Mouse (Mus musculus) B cell, adult 2 months (primary cell): Measurements from ENCODE around the gene Ccdc89.

ENCODE experiments used
- DNase-seq, 2 experiments: peaks; one replicate each; pipeline ENCODE4 v3.0.0; 2022

Gene Ccdc89

GRCm38 (mm10) chr7:90426020-90427001 is at the start of gene Ccdc89:
Gene Ccdc89 (plus strand): TSS chr7:90426577.
- DNase-seq = peak; percentile 40 to 44

DNA sequence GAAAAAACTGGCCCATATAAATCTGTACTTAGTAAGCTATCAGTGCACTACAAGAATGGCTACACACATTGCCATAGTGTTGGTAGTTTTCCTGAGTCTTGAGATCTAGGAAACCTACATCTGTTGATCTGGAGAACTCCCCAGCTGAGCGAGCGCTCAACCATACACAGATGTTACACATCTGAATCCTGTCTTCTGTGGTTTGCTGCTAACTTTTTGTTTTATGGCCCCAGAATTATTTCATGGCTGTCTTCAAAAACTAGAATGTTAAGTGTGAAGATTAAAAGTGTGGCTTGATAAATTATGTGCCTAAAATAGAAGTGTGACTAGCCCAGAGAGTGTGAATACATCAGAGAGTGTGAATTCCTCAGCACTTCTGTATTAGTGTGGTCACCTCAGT is 42.0 kb upstream of the Ccdc89 start:
- no peak for DNase-seq

- no peak for DNase-seq
These were observed 39.4 kb upstream of the Ccdc89 start for GRCm38 (mm10) chr7:90386885-90387459.

GRCm38 (mm10) chr7:90389765-90390164 is 36.6 kb upstream of the Ccdc89 start:
- DNase-seq = no peak

DNA sequence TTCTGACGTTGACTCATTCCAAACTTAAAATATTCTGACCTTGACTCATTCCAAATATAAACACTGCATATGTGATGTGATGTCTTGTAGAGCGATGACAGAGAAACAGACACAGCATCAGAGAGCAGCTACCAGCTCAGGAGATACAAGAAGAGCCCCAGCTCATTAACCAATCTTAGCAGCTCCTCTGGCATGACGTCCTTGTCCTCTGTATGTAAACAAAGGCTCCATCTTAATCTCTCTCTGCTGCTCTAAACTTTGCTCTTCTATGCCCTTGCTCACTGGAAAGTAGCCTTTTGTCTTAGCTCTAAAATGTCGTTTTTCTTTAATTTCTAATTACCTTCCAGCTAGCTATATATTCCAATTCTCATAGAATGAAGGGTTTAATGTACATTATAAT is 31.3 kb upstream of the Ccdc89 start:
- no peak for DNase-seq

- DNase-seq = no peak
These were observed 30.4 kb upstream of the Ccdc89 start for GRCm38 (mm10) chr7:90395928-90396327.

DNA sequence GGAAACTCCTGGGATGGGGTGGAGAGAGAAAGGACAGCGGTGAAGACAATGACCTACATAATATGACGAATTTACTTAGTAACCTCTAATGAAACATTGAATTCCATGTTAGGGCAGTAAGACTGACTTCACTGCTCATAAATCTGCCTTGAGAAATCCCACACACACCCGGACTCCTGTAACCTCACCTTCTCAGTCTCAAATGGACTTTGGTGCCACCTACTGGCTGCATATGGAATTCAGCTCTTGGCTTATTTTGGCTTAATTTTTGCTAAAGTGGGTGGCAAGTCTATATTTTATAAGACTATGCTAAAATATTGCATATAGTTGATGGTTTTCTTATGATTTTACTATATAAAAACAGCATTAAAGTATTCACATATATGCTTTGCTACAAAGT is 16.4 kb upstream of the Ccdc89 start:
- DNase-seq = peak; percentile 73 to 77

DNA sequence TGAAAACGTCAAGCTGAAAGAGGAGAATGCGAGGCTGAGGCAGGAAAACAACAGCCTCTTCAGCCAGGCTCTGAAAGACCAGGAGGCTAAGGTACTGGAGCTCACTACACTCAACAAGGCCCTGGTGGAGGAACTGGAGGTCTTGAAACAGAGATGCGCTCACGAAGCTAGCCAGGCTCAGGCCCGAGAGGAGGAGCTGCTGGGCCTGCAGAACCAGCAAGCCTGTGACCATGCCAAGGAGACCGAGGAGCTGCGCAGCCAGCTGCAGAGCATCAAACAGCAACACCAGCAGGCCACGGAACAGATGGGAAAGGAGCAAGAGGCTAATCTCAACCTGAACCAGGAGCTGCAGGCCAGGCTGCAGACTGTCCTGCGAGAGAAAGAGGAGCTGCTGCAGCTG is 629 bp downstream of the Ccdc89 start:
- no peak for DNase-seq

DNA sequence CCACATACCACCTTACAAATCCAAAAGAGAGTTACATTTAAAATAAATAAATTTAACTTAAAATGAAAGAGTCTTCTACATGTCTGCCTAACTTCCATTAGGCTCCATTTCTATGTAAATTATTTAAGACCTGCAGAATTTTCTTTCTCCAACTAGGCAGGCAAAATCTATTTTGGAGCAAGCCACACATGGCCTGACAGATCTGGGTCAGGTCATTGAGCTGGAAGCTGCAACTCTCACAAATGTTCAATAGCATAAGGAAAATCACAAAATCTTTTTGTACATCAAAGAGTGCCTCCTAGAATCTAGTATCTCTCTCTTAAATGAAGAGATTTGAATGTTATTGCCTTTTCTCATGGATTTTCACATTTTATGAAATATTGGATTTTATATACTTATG is 5.8 kb downstream of the Ccdc89 start:
- DNase-seq = no peak

DNA sequence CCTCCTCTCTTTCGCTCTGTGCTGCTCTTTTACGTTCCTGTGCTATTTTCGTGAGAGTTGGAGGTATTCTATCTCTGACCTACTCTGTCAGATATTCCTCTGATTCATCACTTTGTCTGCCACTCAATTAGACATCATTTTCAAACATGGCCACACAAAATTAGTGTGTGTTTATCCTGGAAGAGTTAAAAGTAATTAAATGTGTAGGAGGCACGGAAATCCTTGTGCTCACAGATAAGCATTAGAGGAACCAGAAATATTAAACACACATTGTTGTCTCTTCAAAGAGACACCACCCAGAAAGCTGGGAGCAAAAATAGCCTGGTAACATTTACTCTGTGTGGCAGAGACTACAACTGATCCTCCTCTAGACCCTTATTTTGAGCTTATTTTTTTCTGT is 13.7 kb downstream of the Ccdc89 start:
- DNase-seq = no peak

DNA sequence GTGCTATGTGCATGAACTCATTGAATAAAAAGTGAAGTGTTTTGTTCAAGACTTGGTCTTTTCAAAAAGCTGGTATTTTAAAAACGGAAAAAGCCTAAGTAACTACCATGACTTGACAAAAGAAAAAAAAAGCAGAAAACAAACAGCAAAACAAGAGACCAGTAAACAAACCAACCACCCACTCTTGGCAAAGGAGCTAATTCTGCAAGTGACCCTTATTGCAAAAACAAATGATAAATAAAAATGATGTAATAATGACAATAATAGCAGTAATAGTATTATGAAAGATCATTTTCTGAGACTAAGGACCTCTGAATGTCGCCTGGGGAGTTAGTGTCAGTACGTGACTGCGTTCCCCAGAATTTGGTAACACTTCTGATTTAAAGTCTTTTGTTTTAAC is 15.7 kb downstream of the Ccdc89 start:
- peak in 1 of 2 experiments; percentile 24 for DNase-seq

GRCm38 (mm10) chr7:90442518-90443080 is 16.2 kb downstream of the Ccdc89 start, which contains the start of gene Crebzf:
Gene Crebzf (plus strand): TSS chr7:90442729.
- peak; percentile 95 for DNase-seq

DNA sequence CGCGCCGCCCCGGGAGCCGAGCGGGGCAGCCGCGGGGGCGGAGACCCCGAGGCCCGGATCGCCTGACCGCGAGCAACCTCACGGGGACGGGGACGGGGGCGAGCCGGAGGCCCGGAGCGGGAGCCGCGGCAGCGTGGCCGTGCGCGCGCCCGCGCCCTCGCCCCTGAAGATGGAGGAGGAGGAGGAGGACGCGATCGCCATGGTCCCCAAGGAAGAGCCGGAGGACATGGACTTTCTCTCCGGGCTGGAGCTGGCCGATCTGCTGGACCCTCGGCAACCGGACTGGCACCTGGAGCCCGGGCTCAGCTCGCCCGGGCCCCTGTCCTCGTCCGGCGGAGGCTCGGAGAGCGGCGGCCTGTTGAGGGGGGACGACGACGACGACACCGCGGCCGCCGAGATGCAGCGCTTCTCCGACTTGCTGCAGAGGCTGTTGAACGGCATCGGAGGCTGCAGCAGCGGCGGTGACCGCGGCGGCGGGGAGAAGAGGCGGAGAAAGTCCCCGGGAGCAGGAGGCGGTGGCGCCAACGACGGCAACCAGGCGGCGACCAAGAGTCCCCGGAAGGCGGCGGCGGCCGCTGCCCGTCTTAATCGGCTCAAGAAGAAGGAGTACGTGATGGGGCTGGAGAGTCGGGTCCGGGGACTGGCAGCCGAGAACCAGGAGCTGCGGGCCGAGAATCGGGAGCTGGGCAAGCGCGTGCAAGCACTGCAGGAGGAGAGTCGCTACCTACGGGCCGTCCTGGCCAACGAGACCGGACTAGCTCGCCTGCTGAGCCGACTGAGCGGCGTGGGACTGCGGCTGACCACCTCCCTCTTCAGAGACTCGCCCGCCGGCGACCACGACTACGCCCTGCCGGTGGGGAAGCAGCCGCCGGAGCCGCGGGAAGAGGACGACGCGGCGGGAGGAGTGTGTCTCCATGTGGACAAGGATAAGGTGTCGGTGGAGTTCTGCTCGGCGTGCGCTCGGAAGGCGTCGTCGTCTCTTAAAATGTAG is 17.0 kb downstream of the Ccdc89 start:
- DNase-seq = peak; percentile 79 to 80

- DNase-seq = no peak
These were observed 17.8 kb downstream of the Ccdc89 start for GRCm38 (mm10) chr7:90444206-90444605.

- DNase-seq = no peak
These were observed 29.9 kb downstream of the Ccdc89 start for GRCm38 (mm10) chr7:90456149-90456844.

GRCm38 (mm10) chr7:90456845-90457468 is 30.6 kb downstream of the Ccdc89 start, which contains the start of gene Tmem126a:
Gene Tmem126a (minus strand): TSS chr7:90457229.
- DNase-seq = peak; percentile 73 to 78

- no peak for DNase-seq
These were observed 31.1 kb downstream of the Ccdc89 start for GRCm38 (mm10) chr7:90457517-90457916.

DNA sequence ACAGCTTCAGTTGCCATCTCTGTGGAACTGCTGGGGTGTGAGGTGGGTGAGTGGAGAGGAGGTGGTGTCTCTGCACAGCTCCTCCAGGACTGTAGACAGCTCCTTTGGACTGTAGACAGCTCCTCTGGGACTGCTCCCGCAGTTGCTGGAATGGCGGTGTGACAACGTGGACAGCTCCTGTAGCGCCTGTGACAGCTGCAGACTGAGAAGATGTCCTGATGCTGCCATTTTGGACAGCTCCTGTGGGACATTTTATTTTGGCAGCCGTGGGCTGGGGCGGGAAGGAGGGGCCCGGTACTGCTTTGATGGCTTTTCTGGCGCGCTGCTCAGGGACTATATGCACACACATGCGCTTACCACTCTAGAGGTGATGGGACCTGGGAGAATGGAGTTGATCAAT is 34.0 kb downstream of the Ccdc89 start:
- DNase-seq = no peak

DNA sequence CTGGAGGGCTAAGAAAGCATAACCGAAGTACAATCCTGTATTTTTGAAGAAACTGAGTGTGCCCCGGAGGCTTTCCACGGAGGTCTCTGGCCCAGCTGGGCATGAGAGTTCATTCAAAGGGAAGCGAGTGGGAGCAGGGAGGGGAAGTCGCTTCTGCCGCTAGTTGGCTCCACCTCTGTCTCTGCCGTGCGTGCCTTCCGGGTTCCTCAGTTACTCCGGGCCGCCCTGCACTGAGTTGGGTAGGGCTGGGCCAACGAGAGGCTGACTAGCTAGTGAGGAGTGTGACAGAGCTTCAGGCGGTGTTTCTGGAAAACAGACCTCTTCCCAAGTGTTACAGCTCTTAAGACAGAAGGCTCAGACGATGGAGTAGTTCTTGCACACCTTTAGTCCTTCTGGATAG is 34.6 kb downstream of the Ccdc89 start:
- peak; percentile 59 to 61 for DNase-seq

- no peak for DNase-seq
These were observed 35.1 kb downstream of the Ccdc89 start for GRCm38 (mm10) chr7:90461441-90461840.

DNA sequence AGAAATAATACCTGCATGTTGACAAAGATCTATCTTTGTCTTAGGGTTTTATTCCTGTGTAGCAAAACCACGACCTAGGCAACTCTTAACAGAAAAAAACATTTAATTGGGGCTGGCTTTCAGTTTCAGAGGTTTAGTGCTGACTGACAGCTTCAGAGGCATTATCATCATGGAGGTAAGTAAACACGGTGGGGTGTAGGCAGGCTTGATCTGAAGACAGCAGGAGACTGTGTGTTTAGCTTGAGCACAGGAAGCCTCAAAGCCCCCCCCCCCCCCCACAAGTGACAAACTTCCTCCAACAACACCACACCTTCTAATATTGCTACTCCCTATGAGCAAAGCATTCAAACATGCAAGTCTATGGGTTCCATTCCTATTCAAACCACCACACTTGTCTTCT is 47.1 kb downstream of the Ccdc89 start:
- DNase-seq = no peak
